Mouse (Mus musculus): ENCODE measurements around the gene Mical3. TPM values are rescaled to one million over a fixed set of nuclear protein-coding genes. Genes with fewer than 3 reads are reported as not detected.

Mical3 gene
- total RNA-seq, 2 experiments from 2014 or later = 45.6 to 53.0 TPM

DNA sequence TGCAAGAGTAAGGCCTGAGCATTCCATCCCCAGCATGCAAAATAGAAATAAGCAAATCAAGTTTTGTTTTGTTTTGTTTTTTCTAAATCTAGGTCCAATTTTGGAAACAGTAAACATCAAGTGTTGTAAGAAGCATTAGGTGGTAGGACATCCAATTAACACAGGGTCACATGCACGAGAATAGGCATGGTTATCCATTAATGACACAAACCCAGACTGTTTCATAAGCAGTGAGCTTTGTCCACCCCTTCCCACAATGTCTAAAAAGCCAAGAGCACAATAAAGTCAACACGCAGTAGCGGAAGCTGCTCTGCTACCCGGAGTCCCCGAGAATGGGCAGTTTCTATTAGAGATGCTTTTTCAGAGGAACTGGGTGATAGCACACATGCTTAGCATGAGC, 225.7 kb downstream of the Mical3 start:
- intact Hi-C loops (cut with DNase I; ENCODE audit: low total_unique reads) = loop anchor here (5.0 kb wide), 1 partner anchor 52 kb away; no protein-coding TSS in a partner anchor
- DNase-seq = no peak

DNA sequence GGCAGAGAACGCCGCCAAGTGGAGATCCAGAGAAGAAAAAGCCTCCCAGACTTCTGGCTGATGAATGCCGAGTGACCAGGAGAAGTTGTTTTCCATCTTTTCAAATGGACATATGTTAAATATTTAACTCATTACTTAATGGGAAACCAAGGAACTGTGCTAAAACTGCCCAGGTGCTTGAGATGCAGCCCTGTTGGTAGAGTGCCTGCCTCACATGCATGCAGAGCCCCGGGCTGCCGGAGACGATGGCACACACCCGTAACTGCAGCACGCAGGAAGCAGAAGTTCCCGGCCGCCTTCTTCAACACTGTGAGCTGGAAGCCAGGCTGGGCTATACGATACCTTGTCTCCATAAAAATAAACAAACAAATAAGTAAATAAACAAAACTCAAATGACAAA, 226.8 kb downstream of the Mical3 start:
- intact Hi-C loops (cut with DNase I; ENCODE audit: low total_unique reads) = loop anchor here (5.0 kb wide), 1 partner anchor 273 kb away; no protein-coding TSS in a partner anchor
- no peak for DNase-seq

DNA sequence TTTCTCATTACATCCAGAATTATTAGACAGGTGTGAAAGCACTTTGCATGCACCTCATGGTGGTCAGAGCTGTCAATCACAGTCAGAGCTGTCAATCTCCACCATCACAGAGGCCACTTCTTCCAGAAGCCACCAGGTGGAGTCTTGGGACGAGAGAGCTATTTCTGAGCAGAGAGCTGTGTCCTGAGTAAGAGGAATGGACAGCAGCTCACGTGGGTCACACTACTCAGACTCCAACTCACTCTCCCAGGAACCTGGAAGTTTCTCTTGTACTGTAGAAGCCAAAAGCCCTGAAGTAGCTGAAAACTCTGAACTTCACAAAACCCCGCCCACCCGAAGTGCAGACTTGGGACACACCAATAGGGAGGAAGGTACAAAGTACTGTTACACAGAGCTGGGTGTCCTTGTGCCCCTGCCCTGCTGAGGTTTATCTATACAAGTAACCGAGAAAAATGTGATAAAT, 227.3 kb downstream of the Mical3 start:
- intact Hi-C loops (cut with DNase I; ENCODE audit: low total_unique reads) = loop anchor here (5.0 kb wide), 1 partner anchor 274 kb away; no protein-coding TSS in a partner anchor
- DNase-seq = no peak

- intact Hi-C loops (cut with DNase I; ENCODE audit: low total_unique reads) = loop anchor here (5.0 kb wide), 1 partner anchor 275 kb away; no protein-coding TSS in a partner anchor
- DNase-seq = no peak
Observed at GRCm38 (mm10) chr6:120901776-120902645, 228.8 kb downstream of the Mical3 start.

DNA sequence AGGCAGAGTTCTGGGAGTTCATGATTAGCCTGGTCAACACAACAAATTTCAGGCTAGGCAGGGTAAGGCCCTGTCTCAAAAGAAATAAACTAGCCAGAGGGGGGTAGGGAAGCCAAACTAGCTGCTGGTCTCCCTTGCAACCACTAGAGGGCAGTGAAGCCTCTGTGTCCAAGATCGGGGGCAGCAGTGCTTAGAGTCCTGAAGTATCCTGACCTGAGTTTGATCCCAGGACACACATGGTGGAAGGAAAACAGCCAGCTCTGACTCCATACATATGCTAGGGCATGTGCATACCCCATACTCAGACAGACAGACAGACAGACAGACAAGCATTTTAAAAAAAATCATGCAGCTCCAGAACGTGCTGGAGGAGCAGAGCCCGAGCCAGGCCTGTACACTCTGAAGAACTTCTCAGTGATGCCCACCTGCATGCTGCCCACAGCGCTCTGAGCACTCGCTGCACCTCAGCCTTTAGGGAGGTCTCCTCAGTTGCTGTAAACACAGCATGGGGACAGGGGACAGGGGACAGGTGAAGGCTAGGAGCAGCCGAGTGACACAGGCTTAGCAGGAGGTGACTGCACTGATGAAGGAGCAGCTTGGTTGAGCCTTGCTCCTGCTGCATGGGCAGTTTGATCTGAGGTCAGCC, 232.5 kb downstream of the Mical3 start:
- DNase-seq = peak; percentile 41
- intact Hi-C loops (cut with DNase I; ENCODE audit: low total_unique reads) = no loop called here

- DNase-seq = no peak
- intact Hi-C loops (cut with DNase I; ENCODE audit: low total_unique reads) = no loop called here
Observed at GRCm38 (mm10) chr6:120894524-120894923, 236.3 kb downstream of the Mical3 start.

- no peak for DNase-seq
- intact Hi-C loops (cut with DNase I; ENCODE audit: low total_unique reads) = no loop called here
Observed at GRCm38 (mm10) chr6:120894089-120894488, 236.7 kb downstream of the Mical3 start.

GRCm38 (mm10) chr6:120886696-120887095, 244.1 kb downstream of the Mical3 start:
- intact Hi-C loops (cut with DNase I; ENCODE audit: low total_unique reads) = no loop called here

DNA sequence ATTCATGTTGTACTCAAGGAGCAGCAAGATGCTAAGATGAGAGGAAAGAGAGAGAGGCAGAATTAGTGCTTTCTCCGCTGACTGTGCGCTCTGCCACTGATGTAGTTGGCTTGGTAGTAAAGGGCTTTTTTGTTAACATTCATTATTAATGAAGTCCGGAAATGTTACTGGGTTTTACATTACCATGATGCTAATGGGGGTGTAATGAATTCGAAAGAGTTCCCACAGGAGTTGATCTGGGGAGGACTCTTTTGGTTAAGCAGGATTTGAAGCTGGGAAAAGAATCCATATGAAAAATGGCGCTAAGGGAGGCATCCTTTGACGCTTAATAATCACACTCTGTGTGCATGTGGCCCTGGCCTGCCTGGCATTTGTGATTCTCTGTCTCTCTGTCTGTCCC, 246.4 kb downstream of the Mical3 start:
- no peak for DNase-seq
- intact Hi-C loops (cut with DNase I; ENCODE audit: low total_unique reads) = no loop called here

More at GRCm38 (mm10) chr6:120886696-120887095, 244.1 kb downstream of the Mical3 start:
- no peak for DNase-seq

Other genes starting within 250 kb of the Mical3 start
- gene Bid, start 214.1 kb downstream of the Mical3 start, total RNA-seq (2021) = 1 to 10 TPM; 1.8 to 2.3 TPM
- gene Pex26, start 52.7 kb upstream of the Mical3 start, total RNA-seq (2021) = 1 to 10 TPM; 2.7 to 3.5 TPM
- 100 to 1,000 TPM; 149 to 227 TPM for gene Tuba8, start 79.7 kb upstream of the Mical3 start, total RNA-seq (2021)
- gene Usp18, start 114.9 kb upstream of the Mical3 start, total RNA-seq (2021) = under 1 TPM; 0.47 to 0.78 TPM
- 1 to 10 TPM; 1.4 to 2.1 TPM for gene Slc6a13, start 169.2 kb upstream of the Mical3 start, total RNA-seq (2021)
- under 1 TPM; 0.29 to 0.69 TPM for gene Slc6a12, start 212.1 kb upstream of the Mical3 start, total RNA-seq (2021)

Measured in gastrocnemius, postnatal 14 days (tissue).